Mouse (Mus musculus) CH12.LX (cell line): ENCODE data around the gene 4930524B15Rik. TPM values are rescaled to one million over a fixed set of nuclear protein-coding genes. Genes with fewer than 3 reads are reported as not detected.

Experiments
- DNase-seq: peaks from one replicate; pipeline ENCODE4 v3.0.0-alpha.2; 2013; ENCODE audit errors: extremely low read depth
- H3K27ac ChIP-seq: 2 replicates; pipeline ENCODE4 v1.5.1; 2012; ENCODE audit warnings: low read depth, mild to moderate bottlenecking, control low read depth, moderate library complexity; ENCODE audit not compliant: insufficient read depth
- H3K27me3 ChIP-seq: replicated peaks from 2 replicates; pipeline ENCODE3; 2012; ENCODE audit warnings: inconsistent platforms
- H3K36me3 ChIP-seq, 2 experiments: replicated peaks in 1 of 2; 2 replicates each; pipeline versions ENCODE3 to v1.6.1; 2012; ENCODE audit warnings: inconsistent platforms in 1 of 2, low read length in 1 of 2, mild to moderate bottlenecking in 1 of 2, mixed read lengths in 1 of 2, moderate library complexity in 1 of 2; ENCODE audit not compliant: control insufficient read depth in 1 of 2, insufficient read depth in 1 of 2
- H3K4me1 ChIP-seq, 2 experiments: 2 replicates each; pipeline ENCODE4 v1.6.1; 2012; ENCODE audit warnings: inconsistent platforms in 1 of 2, moderate library complexity in 1 of 2; ENCODE audit not compliant: insufficient read depth in 2 of 2, control insufficient read depth in 1 of 2
- H3K4me2 ChIP-seq: 2 replicates; pipeline ENCODE4 v1.6.1; 2012; ENCODE audit warnings: low read depth, mild to moderate bottlenecking, control low read depth; ENCODE audit not compliant: poor library complexity, insufficient read depth, severe bottlenecking
- H3K4me3 ChIP-seq, 3 experiments: fragments of 150-350 bp in 1 of 3; sonication (generic) in 1 of 3; replicated peaks in 1 of 3; 2 replicates each; pipeline versions ENCODE3 to v1.5.1; 2011 to 2012; ENCODE audit warnings: low read depth in 2 of 3, low read length in 2 of 3, mild to moderate bottlenecking in 2 of 3, moderate library complexity in 2 of 3, control low read depth in 1 of 3, improper control_type of control experiment in 1 of 3, inconsistent platforms in 1 of 3, mixed read lengths in 1 of 3; ENCODE audit not compliant: poor library complexity in 1 of 3
- H3K79me2 ChIP-seq: replicated peaks from 2 replicates; pipeline ENCODE4 v1.6.1; 2012; ENCODE audit warnings: mild to moderate bottlenecking, moderate library complexity; ENCODE audit not compliant: control insufficient read depth, poor library complexity, insufficient read depth, severe bottlenecking; ENCODE audit errors: extremely low read depth
- H3K9ac ChIP-seq: 2 replicates; pipeline ENCODE4 v1.6.1; 2012; ENCODE audit warnings: low read depth, mild to moderate bottlenecking, control low read depth, moderate library complexity; ENCODE audit not compliant: insufficient read depth
- H3K9me3 ChIP-seq: replicated peaks from 2 replicates; pipeline ENCODE3; 2012; ENCODE audit warnings: low read length, inconsistent platforms, mixed read lengths
- BHLHE40 ChIP-seq: IDR thresholded peaks from 2 replicates; pipeline ENCODE4 v1.6.1; 2011; ENCODE audit warnings: mild to moderate bottlenecking, low read depth, low read length, improper control_type of control experiment
- CHD1 ChIP-seq: IDR thresholded peaks from 2 replicates; pipeline ENCODE4 v1.6.1; 2012; ENCODE audit warnings: low read depth, low read length, improper control_type of control experiment, inconsistent platforms
- CTCF ChIP-seq, 2 experiments: IDR thresholded peaks in 1 of 2; conservative IDR thresholded peaks in 1 of 2; 2 replicates each; pipeline ENCODE4 v1.5.1; 2011 to 2012; ENCODE audit warnings: low read depth in 2 of 2, low read length in 2 of 2, improper control_type of control experiment in 1 of 2, inconsistent platforms in 1 of 2, mild to moderate bottlenecking in 1 of 2, moderate library complexity in 1 of 2
- ELF1 ChIP-seq: IDR thresholded peaks from 2 replicates; pipeline ENCODE4 v1.6.1; 2014; ENCODE audit warnings: low read depth, mild to moderate bottlenecking, inconsistent platforms, low read length, improper control_type of control experiment
- ETS1 ChIP-seq: conservative IDR thresholded peaks from 2 replicates; pipeline ENCODE4 v1.6.1; 2012; ENCODE audit warnings: low read depth, mild to moderate bottlenecking, inconsistent platforms, low read length, improper control_type of control experiment, moderate library complexity
- HCFC1 ChIP-seq: IDR thresholded peaks from 2 replicates; pipeline ENCODE4 v1.6.1; 2012; ENCODE audit warnings: low read depth, mild to moderate bottlenecking, inconsistent platforms, low read length, improper control_type of control experiment
- IRF4 ChIP-seq: IDR thresholded peaks from 2 replicates; pipeline ENCODE4 v1.6.1; 2014; ENCODE audit warnings: low read depth, mild to moderate bottlenecking, inconsistent platforms, low read length, improper control_type of control experiment
- JUND ChIP-seq: conservative IDR thresholded peaks from 2 replicates; pipeline ENCODE4 v1.6.1; 2011; ENCODE audit warnings: low read depth, low read length, improper control_type of control experiment
- MAFK ChIP-seq: IDR thresholded peaks from 2 replicates; pipeline ENCODE4 v1.6.1; 2011; ENCODE audit warnings: low read length, improper control_type of control experiment; ENCODE audit not compliant: insufficient replicate concordance
- MAX ChIP-seq: IDR thresholded peaks from 2 replicates; pipeline ENCODE4 v1.6.1; 2011; ENCODE audit warnings: low read length, improper control_type of control experiment
- MXI1 ChIP-seq: IDR thresholded peaks from 2 replicates; pipeline ENCODE4 v1.6.1; 2011; ENCODE audit warnings: mild to moderate bottlenecking, low read depth, low read length, improper control_type of control experiment
- MYC ChIP-seq: IDR thresholded peaks from 2 replicates; pipeline ENCODE4 v1.6.1; 2011; ENCODE audit warnings: low read depth, mild to moderate bottlenecking, improper control_type of control experiment, low read length
- NRF1 ChIP-seq: IDR thresholded peaks from 2 replicates; pipeline ENCODE4 v1.6.1; 2014; ENCODE audit warnings: low read depth, mild to moderate bottlenecking, inconsistent platforms, low read length, improper control_type of control experiment, moderate library complexity
- PAX5 ChIP-seq: IDR thresholded peaks from 2 replicates; pipeline ENCODE4 v1.6.1; 2012; ENCODE audit warnings: low read length, inconsistent platforms, mixed read lengths
- POLR2A ChIP-seq: IDR thresholded peaks from 2 replicates; pipeline ENCODE4 v1.6.1; 2011; ENCODE audit warnings: low read depth, mild to moderate bottlenecking, improper control_type of control experiment, low read length
- POLR2AphosphoS2 ChIP-seq: IDR thresholded peaks from 2 replicates; pipeline ENCODE4 v1.6.1; 2011; ENCODE audit warnings: low read depth, low read length, improper control_type of control experiment
- SIN3A ChIP-seq: IDR thresholded peaks from 2 replicates; pipeline ENCODE4 v1.6.1; 2012; ENCODE audit warnings: low read length, improper control_type of control experiment, inconsistent platforms
- SMC3 ChIP-seq: IDR thresholded peaks from 2 replicates; pipeline ENCODE4 v1.6.1; 2011; ENCODE audit warnings: low read depth, low read length, improper control_type of control experiment
- TBP ChIP-seq: conservative IDR thresholded peaks from 2 replicates; pipeline ENCODE4 v1.6.1; 2011; ENCODE audit warnings: low read depth, low read length, improper control_type of control experiment
- TCF12 ChIP-seq: IDR thresholded peaks from 2 replicates; pipeline ENCODE4 v1.6.1; 2014; ENCODE audit warnings: low read depth, mild to moderate bottlenecking, inconsistent platforms, low read length, improper control_type of control experiment
- UBTF ChIP-seq: IDR thresholded peaks from 2 replicates; pipeline ENCODE4 v1.6.1; 2012; ENCODE audit warnings: low read depth, mild to moderate bottlenecking, inconsistent platforms, low read length, improper control_type of control experiment, moderate library complexity
- USF1 ChIP-seq: IDR thresholded peaks from 2 replicates; pipeline ENCODE4 v1.6.1; 2014; ENCODE audit warnings: low read depth, mild to moderate bottlenecking, inconsistent platforms, low read length, improper control_type of control experiment
- ZC3H11A ChIP-seq: IDR thresholded peaks from 2 replicates; pipeline ENCODE4 v1.6.1; 2012; ENCODE audit warnings: low read depth, mild to moderate bottlenecking, inconsistent platforms, low read length, improper control_type of control experiment
- ZNF384 ChIP-seq: IDR thresholded peaks from 2 replicates; pipeline ENCODE4 v1.6.1; 2012; ENCODE audit warnings: low read depth, low read length, improper control_type of control experiment, inconsistent platforms
- dilution Hi-C: fragments of 300-500 bp; cut with MboI; formaldehyde crosslinking; loops from 2 replicates; pipeline ENCODE4 v1.14.3; 2020; ENCODE audit warnings: low sequenced_read_pairs; ENCODE audit not compliant: extremely low pct_unique_long_range_greater_than_20kb, extremely low pct_ligation_motif_present
- in situ Hi-C: fragments of 300-500 bp; cut with MboI; formaldehyde crosslinking; loops from 3 replicates; pipeline ENCODE4 v1.14.3; 2019; ENCODE audit warnings: low sequenced_read_pairs, low pct_ligation_motif_present, low pct_unique_long_range_greater_than_20kb, mixed read lengths
- polyA plus RNA-seq: library from polyadenylated mRNA; unstranded; fragments of >175 nt; gene quantifications from 2 replicates; pipeline ENCODE4 v1.2.1, GENCODE M21; 2012; ENCODE audit warnings: low read depth; ENCODE audit not compliant: insufficient read length
- total RNA-seq, 2 experiments: library from RNA; depleted of rRNA; stranded (reverse); fragments of 300-350 nt in 1 of 2; fragments of >200 nt in 1 of 2; gene quantifications; 2 replicates each; pipeline ENCODE4 v1.2.3; 2012 to 2014

4930524B15Rik gene
- total and polyA plus RNA-seq, 3 experiments, result not detected

GRCm38 (mm10) chr11:31974826-31975225 lies 9.4 kb downstream of the 4930524B15Rik start:
- dilution Hi-C loops, result no loop called here
- no peaks in the 10 kb centered on the region for H3K9me3 ChIP-seq
- no peaks in the 10 kb centered on the region for H3K27me3 ChIP-seq
- no peak overlapping the region for H3K27ac ChIP-seq
- H3K9ac ChIP-seq, result no peak overlapping the region
- in situ Hi-C loops, result loop anchor here (25.0 kb wide), 1 partner anchor 337 kb away; the partner anchor contains the start of gene Hbq1a
- H3K79me2 ChIP-seq, result no peaks in the 10 kb centered on the region
- no peak overlapping the region for H3K4me2 ChIP-seq
- peaks cover 0 to 12% of the 10 kb centered on the region in 2 experiments; a peak in 2 of 4 replicates for H3K4me1 ChIP-seq
- H3K36me3 ChIP-seq, result no peaks in the 10 kb centered on the region
- no peak for DNase-seq
- TF ChIP-seq TCF12 (no peak), POLR2AphosphoS2 (no peak), HCFC1 (no peak), MAFK (no peak), SMC3 (no peak), MYC (no peak), PAX5 (no peak), USF1 (no peak), NRF1 (no peak), JUND (no peak), BHLHE40 (no peak), MXI1 (no peak), ZC3H11A (no peak)
- H3K4me3 ChIP-seq, result no peak overlapping the region

GRCm38 (mm10) chr11:31975678-31976077 lies 10.3 kb downstream of the 4930524B15Rik start:
- in situ Hi-C loops, result loop anchor here (25.0 kb wide), 1 partner anchor 337 kb away; the partner anchor contains the start of gene Hbq1a
- no peaks in the 10 kb centered on the region for H3K27me3 ChIP-seq
- H3K9me3 ChIP-seq, result no peaks in the 10 kb centered on the region
- TF ChIP-seq JUND (no peak), BHLHE40 (no peak), NRF1 (no peak), HCFC1 (no peak), IRF4 (no peak), MXI1 (no peak), SMC3 (no peak), UBTF (no peak), SIN3A (no peak), MAFK (no peak), ELF1 (no peak), POLR2A (no peak), USF1 (no peak), CHD1 (no peak), TBP (no peak), MAX (no peak), CTCF (conservative IDR thresholded peaks at IDR 0.05 in 1 of 2, IDR thresholded peaks at IDR 0.05 in 1 of 2; ENCODE audit: low read depth in 2 of 2, low read length in 2 of 2) (no peak), ZC3H11A (no peak), ZNF384 (no peak), ETS1 (no peak)
- H3K4me2 ChIP-seq, result no peak overlapping the region
- no peaks in the 10 kb centered on the region for H3K79me2 ChIP-seq
- H3K4me3 ChIP-seq, result no peak overlapping the region
- H3K27ac ChIP-seq, result no peak overlapping the region
- H3K4me1 ChIP-seq, result peaks cover 0 to 21% of the 10 kb centered on the region in 2 experiments; a peak in 2 of 4 replicates
- DNase-seq, result no peak
- dilution Hi-C loops, result no loop called here
- H3K36me3 ChIP-seq, result no peaks in the 10 kb centered on the region
- H3K9ac ChIP-seq, result no peak overlapping the region
